Mouse (Mus musculus): ENCODE data around the gene Adamts8.

Gene Adamts8

GRCm38 (mm10) chr9:30942512-30943313, at the start of gene Adamts8:
Gene Adamts8 (plus strand): TSS chr9:30942562.
- DNase-seq: peak in 1 of 2 experiments; percentile 61

- DNase-seq: peak; percentile 57 to 69
Measured at GRCm38 (mm10) chr9:30895618-30896017, 46.7 kb upstream of the Adamts8 start.

GRCm38 (mm10) chr9:30896752-30897151, 45.6 kb upstream of the Adamts8 start:
- DNase-seq: peak; percentile 96 to 97

GRCm38 (mm10) chr9:30897169-30897568, 45.2 kb upstream of the Adamts8 start:
- no peak for DNase-seq

GRCm38 (mm10) chr9:30902152-30902551, 40.2 kb upstream of the Adamts8 start:
- DNase-seq: no peak

- DNase-seq: no peak
Measured at GRCm38 (mm10) chr9:30902641-30903040, 39.7 kb upstream of the Adamts8 start.

GRCm38 (mm10) chr9:30903266-30903665, 39.1 kb upstream of the Adamts8 start:
- DNase-seq: no peak

- DNase-seq: peak in 1 of 2 experiments; percentile 71
Measured at GRCm38 (mm10) chr9:30905861-30906260, 36.5 kb upstream of the Adamts8 start.

- no peak for DNase-seq
Measured at GRCm38 (mm10) chr9:30906426-30906825, 35.9 kb upstream of the Adamts8 start.

- DNase-seq: no peak
Measured at GRCm38 (mm10) chr9:30907677-30908295, 34.6 kb upstream of the Adamts8 start.

GRCm38 (mm10) chr9:30908296-30908690, 34.1 kb upstream of the Adamts8 start:
- no peak for DNase-seq

GRCm38 (mm10) chr9:30908973-30909372, 33.4 kb upstream of the Adamts8 start:
- DNase-seq: peak; percentile 50 to 57

GRCm38 (mm10) chr9:30910491-30910890, 31.9 kb upstream of the Adamts8 start:
- DNase-seq: no peak

GRCm38 (mm10) chr9:30912161-30912560, 30.2 kb upstream of the Adamts8 start:
- no peak for DNase-seq

GRCm38 (mm10) chr9:30913429-30913828, 28.9 kb upstream of the Adamts8 start:
- DNase-seq: peak in 1 of 2 experiments; percentile 81

GRCm38 (mm10) chr9:30914241-30914640, 28.1 kb upstream of the Adamts8 start:
- no peak for DNase-seq

- peak; percentile 48 to 67 for DNase-seq
Measured at GRCm38 (mm10) chr9:30916266-30916968, 25.9 kb upstream of the Adamts8 start.

- DNase-seq: peak in 1 of 2 experiments; percentile 60
Measured at GRCm38 (mm10) chr9:30918466-30919356, 23.7 kb upstream of the Adamts8 start.

GRCm38 (mm10) chr9:30919686-30920085, 22.7 kb upstream of the Adamts8 start:
- DNase-seq: peak in 1 of 2 experiments; percentile 69

GRCm38 (mm10) chr9:30920736-30921135, 21.6 kb upstream of the Adamts8 start:
- peak in 1 of 2 experiments; percentile 68 for DNase-seq

GRCm38 (mm10) chr9:30921261-30922103, 20.9 kb upstream of the Adamts8 start:
- peak in 1 of 2 experiments; percentile 39 for DNase-seq

Measured in kidney, postnatal 36 days (tissue).